In the genomic region with DNA sequence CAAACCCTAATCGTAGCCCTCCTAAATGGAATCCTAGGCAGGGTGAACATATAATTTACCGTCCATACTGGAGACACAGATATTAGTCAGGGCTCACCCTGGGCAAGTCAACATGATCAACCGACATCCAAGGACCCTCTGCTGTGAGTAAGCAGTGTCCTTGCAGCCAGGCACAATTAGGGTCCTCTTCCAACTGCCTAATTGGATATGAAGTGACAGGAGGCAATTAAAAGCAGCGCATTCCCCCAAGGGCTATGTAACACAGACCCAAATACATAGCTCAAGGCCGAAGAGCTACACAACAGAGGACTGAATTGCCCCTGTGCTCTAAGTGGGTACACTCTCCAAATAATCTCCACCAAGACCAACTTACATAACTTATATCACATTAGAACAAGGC, we compare ENCODE assay signal across 22 mouse cellular contexts. TPM values are rescaled to one million over a fixed set of nuclear protein-coding genes. Genes with fewer than 3 reads are reported as not detected.
A peak's percentile ranks its signal among the peaks of the same experiment; 100 is the strongest.
DNase-seq lines count a peak whose midpoint lies in the region; ATAC-seq and TF ChIP-seq lines count a peak whose summit lies in the region.
"Had no signal": no experiment of that assay in that cellular context is flagged by ENCODE, and none has a peak within 500 bp of the region (broad histone marks: within the 10 kb centered on the region; RNA-seq: fewer than 3 reads in every experiment).

No protein-coding gene starts in this region.

- no peaks in the 10 kb centered on the region for H3K9me3 ChIP-seq in forebrain, embryonic 14.5 days (replicated peaks; ENCODE audit: control insufficient read depth, low read length)
- no peaks in the 10 kb centered on the region for H3K9me3 ChIP-seq in forebrain, embryonic 10.5 days
- H3K9me3 ChIP-seq in neural tube, embryonic 13.5 days: no peaks in the 10 kb centered on the region
- no peaks in the 10 kb centered on the region for H3K9me3 ChIP-seq in neural tube, embryonic 15.5 days (replicated peaks)
- H3K9me3 ChIP-seq in forebrain, postnatal 0 days (ENCODE audit: low read length): no peaks in the 10 kb centered on the region
- H3K9me3 ChIP-seq: embryonic facial prominence, embryonic 12.5 days; heart, embryonic 13.5 days; hindbrain, embryonic 13.5 days had no signal

- peaks cover 20% of the 10 kb centered on the region for H3K4me1 ChIP-seq in forebrain, embryonic 14.5 days (ENCODE audit: control insufficient read depth, insufficient read depth, low read length)
- peaks cover 52% of the 10 kb centered on the region for H3K4me1 ChIP-seq in forebrain, embryonic 10.5 days
- peaks cover 72% of the 10 kb centered on the region for H3K4me1 ChIP-seq in neural tube, embryonic 13.5 days (replicated peaks)
- H3K4me1 ChIP-seq in neural tube, embryonic 15.5 days: peaks cover 38% of the 10 kb centered on the region
- peaks cover 17% of the 10 kb centered on the region for H3K4me1 ChIP-seq in forebrain, postnatal 0 days (ENCODE audit: insufficient read depth)

- TF ChIP-seq CTCF in forebrain, postnatal 0 days (IDR thresholded peaks at IDR 0.05; ENCODE audit: low read depth): no peak

- H3K9ac ChIP-seq in forebrain, embryonic 14.5 days (ENCODE audit: low read length): no peak overlapping the region
- no peak overlapping the region for H3K9ac ChIP-seq in neural tube, embryonic 13.5 days
- H3K9ac ChIP-seq in neural tube, embryonic 15.5 days (replicated peaks): no peak overlapping the region
- H3K9ac ChIP-seq in forebrain, postnatal 0 days: no peak overlapping the region
- H3K9ac ChIP-seq: embryonic facial prominence, embryonic 12.5 days; heart, embryonic 13.5 days; hindbrain, embryonic 13.5 days had no signal

- DNase-seq in forebrain, embryonic 14.5 days (ENCODE audit: low spot score): peak; percentile 39
- DNase-seq in forebrain, embryonic 10.5 days (ENCODE audit: extremely low spot score, low spot score): no peak
- DNase-seq in forebrain, postnatal 0 days: no peak
- DNase-seq in kidney, adult 8-10 months: no peak
- DNase-seq in MN1 (ENCODE audit: low spot score): no peak
- DNase-seq: adrenal gland, adult 2 months; adrenal gland, postnatal 36 days; cerebellum, adult 11 months; cerebellum, adult 8-10 months; cerebellum, postnatal 14 days; embryo, embryonic 11 days; gastrocnemius, postnatal 14 days; heart, postnatal 36 days; kidney, adult 11 months had no signal

- 58% methylated on average over 5 of the region's 5 CpGs for WGBS in forebrain, embryonic 14.5 days
- WGBS in forebrain, embryonic 10.5 days: 84% methylated on average over 5 of the region's 5 CpGs
- 66% methylated on average over 5 of the region's 5 CpGs for WGBS in neural tube, embryonic 13.5 days
- WGBS in neural tube, embryonic 15.5 days: 65% methylated on average over 5 of the region's 5 CpGs
- 57% methylated on average over 5 of the region's 5 CpGs for WGBS in forebrain, postnatal 0 days

- H3K27me3 ChIP-seq in forebrain, embryonic 14.5 days (replicated peaks; ENCODE audit: control insufficient read depth, insufficient read depth, low read length): no peaks in the 10 kb centered on the region
- H3K27me3 ChIP-seq in forebrain, embryonic 10.5 days (ENCODE audit: poor library complexity, severe bottlenecking): peaks cover 25% of the 10 kb centered on the region
- H3K27me3 ChIP-seq in neural tube, embryonic 13.5 days: no peaks in the 10 kb centered on the region
- no peaks in the 10 kb centered on the region for H3K27me3 ChIP-seq in neural tube, embryonic 15.5 days (replicated peaks)
- H3K27me3 ChIP-seq in forebrain, postnatal 0 days (ENCODE audit: insufficient read depth, low read length): no peaks in the 10 kb centered on the region
- H3K27me3 ChIP-seq: hindbrain, embryonic 13.5 days had no signal

- no peak for ATAC-seq in forebrain, embryonic 14.5 days
- ATAC-seq in neural tube, embryonic 13.5 days (ENCODE audit: low read depth): no peak
- ATAC-seq in neural tube, embryonic 15.5 days (ENCODE audit: low FRiP score): no peak
- no peak for ATAC-seq in forebrain, postnatal 0 days
- ATAC-seq: hindbrain, postnatal 0 days had no signal

- no peak overlapping the region for H3K4me2 ChIP-seq in forebrain, embryonic 14.5 days (ENCODE audit: low read length)
- 0 out of 2 replicates have a peak overlapping the region, but pooled peaks have one; percentile 75 for H3K4me2 ChIP-seq in neural tube, embryonic 13.5 days
- no peak overlapping the region for H3K4me2 ChIP-seq in neural tube, embryonic 15.5 days
- peak overlapping the region; percentile 8; the same call in 1 of the 2 replicates for H3K4me2 ChIP-seq in forebrain, postnatal 0 days (ENCODE audit: low read depth)
- H3K4me2 ChIP-seq: embryonic facial prominence, embryonic 12.5 days; heart, embryonic 13.5 days had no signal

- no peaks in the 10 kb centered on the region for H3K36me3 ChIP-seq in forebrain, embryonic 14.5 days (ENCODE audit: control insufficient read depth, insufficient read depth, low read length)
- H3K36me3 ChIP-seq in forebrain, embryonic 10.5 days (replicated peaks): no peaks in the 10 kb centered on the region
- H3K36me3 ChIP-seq in neural tube, embryonic 13.5 days: no peaks in the 10 kb centered on the region
- no peaks in the 10 kb centered on the region for H3K36me3 ChIP-seq in neural tube, embryonic 15.5 days
- no peaks in the 10 kb centered on the region for H3K36me3 ChIP-seq in forebrain, postnatal 0 days (ENCODE audit: insufficient read depth)
- H3K36me3 ChIP-seq: embryonic facial prominence, embryonic 12.5 days; heart, embryonic 13.5 days; hindbrain, embryonic 13.5 days had no signal

- H3K4me3 ChIP-seq in forebrain, embryonic 14.5 days (ENCODE audit: low read depth, low read length): no peak overlapping the region
- H3K4me3 ChIP-seq in forebrain, embryonic 10.5 days: no peak overlapping the region
- H3K4me3 ChIP-seq in neural tube, embryonic 13.5 days: no peak overlapping the region
- H3K4me3 ChIP-seq in neural tube, embryonic 15.5 days (replicated peaks): no peak overlapping the region
- no peak overlapping the region for H3K4me3 ChIP-seq in forebrain, postnatal 0 days (ENCODE audit: low read depth, low read length)
- H3K4me3 ChIP-seq: embryonic facial prominence, embryonic 12.5 days; heart, embryonic 13.5 days; hindbrain, embryonic 13.5 days had no signal

- no peak overlapping the region for H3K27ac ChIP-seq in forebrain, embryonic 14.5 days (ENCODE audit: low read depth, low read length)
- no peak overlapping the region for H3K27ac ChIP-seq in forebrain, embryonic 10.5 days
- no peak overlapping the region for H3K27ac ChIP-seq in neural tube, embryonic 13.5 days (replicated peaks)
- no peak overlapping the region for H3K27ac ChIP-seq in neural tube, embryonic 15.5 days (replicated peaks)
- H3K27ac ChIP-seq in forebrain, postnatal 0 days (ENCODE audit: low read depth, low read length): no peak overlapping the region
- H3K27ac ChIP-seq: embryonic facial prominence, embryonic 12.5 days; heart, embryonic 13.5 days; hindbrain, embryonic 13.5 days; hindbrain, postnatal 0 days had no signal

RNA-seq across cellular contexts. Expression of gene Frmd4b, which starts 4.5 kb away (rescaled TPM):
- 38.2 and 39.9 TPM in 2 replicates for polyA plus RNA-seq in forebrain, embryonic 14.5 days (2014; fragmentation: Nextera tagmentation; extraction: Ambion mirVana)
- polyA plus RNA-seq in forebrain, embryonic 10.5 days (2016; fragmentation: Nextera tagmentation; extraction: Ambion mirVana): 19.6 and 21.2 TPM in 2 replicates
- polyA plus RNA-seq in neural tube, embryonic 13.5 days (2015; fragmentation: Nextera tagmentation; extraction: Ambion mirVana): 28.7 and 30.9 TPM in 2 replicates
- 19.8 and 20.0 TPM in 2 replicates for polyA plus RNA-seq in neural tube, embryonic 15.5 days (2015; fragmentation: Nextera tagmentation; extraction: Ambion mirVana)
- 32.0 and 43.7 TPM in 2 replicates for total RNA-seq in forebrain, postnatal 0 days (2014; rRNA removed)
- 16.3 and 17.0 TPM in 2 replicates for polyA plus RNA-seq in forebrain, postnatal 0 days (2015; fragmentation: Nextera tagmentation; extraction: Ambion mirVana)
- total RNA-seq: MEL had no signal
- polyA plus RNA-seq: C2C12 had no signal

Comparison
In these comparisons a context has a peak if more than half of its experiments do, and no peak if none do; other contexts are left out.
1. H3K4me2 ChIP-seq: peak in neural tube, embryonic 13.5 days (single experiment) and forebrain, postnatal 0 days (single experiment); none in forebrain, embryonic 14.5 days (single experiment) and neural tube, embryonic 15.5 days (single experiment).